Mouse (Mus musculus) testis, postnatal 10 days (tissue): Measurements from ENCODE around the gene Dlgap3.
A peak's percentile ranks its signal among the peaks of the same experiment; 100 is the strongest.

Experiments used
- DNase-seq: peaks from one replicate; pipeline ENCODE4 v3.0.0; 2021; ENCODE audit warnings: low spot score

The Dlgap3 gene

GRCm38 (mm10) chr4:127168914-127169345 lies at the start of gene Dlgap3:
Gene Dlgap3 (plus strand): TSS chr4:127169204.
- DNase-seq, result peak; percentile 52

- DNase-seq, result no peak
Observed at GRCm38 (mm10) chr4:127123391-127123790, 45.6 kb upstream of the Dlgap3 start, which contains the start of gene Tmem35b. Gene Tmem35b (plus strand): TSS chr4:127123691.

- DNase-seq, result no peak
Observed at GRCm38 (mm10) chr4:127124331-127124730, 44.7 kb upstream of the Dlgap3 start.

- DNase-seq, result peak; percentile 97
Observed at GRCm38 (mm10) chr4:127125834-127126463, 43.1 kb upstream of the Dlgap3 start.

GRCm38 (mm10) chr4:127134687-127135086 lies 34.3 kb upstream of the Dlgap3 start:
- DNase-seq, result no peak

- no peak for DNase-seq
Observed at GRCm38 (mm10) chr4:127137591-127137990, 31.4 kb upstream of the Dlgap3 start.

- DNase-seq, result peak; percentile 78
Observed at GRCm38 (mm10) chr4:127138486-127138885, 30.5 kb upstream of the Dlgap3 start.

GRCm38 (mm10) chr4:127150031-127150430 lies 19.0 kb upstream of the Dlgap3 start:
- DNase-seq, result peak; percentile 24

- peak; percentile 22 for DNase-seq
Observed at GRCm38 (mm10) chr4:127153345-127153744, 15.7 kb upstream of the Dlgap3 start.

GRCm38 (mm10) chr4:127155757-127156156 lies 13.2 kb upstream of the Dlgap3 start:
- peak; percentile 33 for DNase-seq

- DNase-seq, result no peak
Observed at GRCm38 (mm10) chr4:127157746-127158145, 11.3 kb upstream of the Dlgap3 start.

- DNase-seq, result no peak
Observed at GRCm38 (mm10) chr4:127163926-127164325, 5.1 kb upstream of the Dlgap3 start.

GRCm38 (mm10) chr4:127167096-127167495 lies 1.9 kb upstream of the Dlgap3 start:
- no peak for DNase-seq

- no peak for DNase-seq
Observed at GRCm38 (mm10) chr4:127167731-127168130, 1.3 kb upstream of the Dlgap3 start.

- peak; percentile 68 for DNase-seq
Observed at GRCm38 (mm10) chr4:127168211-127168913, 642 bp upstream of the Dlgap3 start.

GRCm38 (mm10) chr4:127169346-127170221 lies 580 bp downstream of the Dlgap3 start:
- DNase-seq, result peak; percentile 51

- DNase-seq, result no peak
Observed at GRCm38 (mm10) chr4:127170866-127171265, 1.9 kb downstream of the Dlgap3 start.

- no peak for DNase-seq
Observed at GRCm38 (mm10) chr4:127171341-127171905, 2.4 kb downstream of the Dlgap3 start.

GRCm38 (mm10) chr4:127172119-127172518 lies 3.1 kb downstream of the Dlgap3 start:
- no peak for DNase-seq

GRCm38 (mm10) chr4:127172614-127173013 lies 3.6 kb downstream of the Dlgap3 start:
- DNase-seq, result no peak

GRCm38 (mm10) chr4:127173461-127173860 lies 4.5 kb downstream of the Dlgap3 start:
- peak; percentile 85 for DNase-seq
